Mouse (Mus musculus): ENCODE measurements around the gene Otx1. TPM values are rescaled to one million over a fixed set of nuclear protein-coding genes. Genes with fewer than 3 reads are reported as not detected.

Gene Otx1
- polyA plus RNA-seq, 1 experiment from 2014 or later, result 0.14 TPM

DNA sequence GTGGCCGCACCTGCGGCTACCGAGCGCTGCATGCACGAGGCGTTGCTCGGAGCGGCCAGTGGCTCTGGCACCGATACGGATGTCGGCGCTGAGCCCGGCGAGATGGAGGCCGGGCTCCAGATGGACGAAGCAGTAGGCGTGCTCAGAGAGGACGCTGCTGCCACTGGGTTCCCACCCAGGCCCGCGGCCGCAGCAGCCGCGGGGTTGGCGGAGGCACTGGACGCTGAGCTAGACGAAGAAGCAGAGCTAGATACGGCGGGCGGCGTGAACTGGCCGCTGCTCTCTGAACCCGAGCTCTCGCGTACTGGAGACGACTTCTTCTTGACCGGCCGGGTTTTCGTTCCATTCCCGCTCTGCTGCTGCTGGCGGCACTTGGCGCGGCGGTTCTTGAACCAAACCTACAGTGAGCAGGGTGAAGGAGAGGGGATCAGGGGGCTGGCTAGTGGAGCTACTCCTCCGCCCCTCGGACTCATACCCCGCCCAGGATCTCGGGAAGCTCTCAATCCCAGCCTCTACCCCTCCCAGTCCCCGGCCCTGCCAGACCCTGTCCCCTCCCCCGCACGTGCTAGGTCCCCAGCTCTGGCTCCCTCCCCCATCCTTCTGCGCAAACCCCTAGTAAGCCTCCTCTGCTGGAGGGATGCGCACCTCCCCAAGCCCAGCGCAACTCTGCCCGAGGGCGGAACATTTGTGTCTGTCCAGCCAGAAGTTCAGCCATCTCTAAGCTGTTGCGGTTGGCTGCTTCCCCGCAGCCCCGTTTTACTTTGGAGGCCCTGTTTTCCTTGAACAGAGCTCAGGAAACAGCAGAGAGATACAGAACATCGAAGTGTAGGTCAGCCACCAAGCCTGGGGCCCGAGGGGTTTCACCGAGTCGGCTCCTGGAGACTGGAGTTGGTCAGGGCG is 5.8 kb downstream of the Otx1 start:
- H3K9me3 ChIP-seq (replicated peaks), result no peaks in the 10 kb centered on the region
- H3K36me3 ChIP-seq, result no peaks in the 10 kb centered on the region
- no peak overlapping the region for H3K27ac ChIP-seq
- peaks cover 50% of the 10 kb centered on the region for H3K4me1 ChIP-seq
- under 1% methylated on average over 63 of the region's 63 CpGs for WGBS
- peaks cover 100% of the 10 kb centered on the region for H3K27me3 ChIP-seq (ENCODE audit: low read depth, poor library complexity, severe bottlenecking)
- peak overlapping the region; percentile 40 for H3K4me3 ChIP-seq
- DNase-seq (ENCODE audit: low spot score), result peak; percentile 76

DNA sequence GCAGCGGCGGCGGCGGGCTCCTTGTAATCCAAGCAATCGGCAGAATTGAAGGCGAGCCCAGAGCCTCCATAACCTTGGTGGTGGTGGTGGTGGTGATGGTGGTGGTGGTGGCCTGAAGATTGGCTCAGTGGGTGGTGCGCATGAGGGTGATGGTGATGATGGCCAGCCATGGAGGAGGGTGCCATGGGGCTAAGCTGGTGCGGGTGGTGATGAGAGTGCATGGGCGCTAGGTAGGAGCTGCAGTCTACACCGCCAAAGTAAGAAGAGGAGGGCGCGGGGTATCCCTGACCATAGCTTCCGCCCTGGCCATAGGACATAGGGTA is 6.4 kb downstream of the Otx1 start:
- H3K36me3 ChIP-seq, result no peaks in the 10 kb centered on the region
- no peak for DNase-seq (ENCODE audit: low spot score)
- peak overlapping the region; percentile 40 for H3K4me3 ChIP-seq
- H3K27me3 ChIP-seq (ENCODE audit: low read depth, poor library complexity, severe bottlenecking), result peaks cover 100% of the 10 kb centered on the region
- no peaks in the 10 kb centered on the region for H3K9me3 ChIP-seq (replicated peaks)
- WGBS, result under 1% methylated on average over 13 of the region's 13 CpGs
- H3K4me1 ChIP-seq, result peaks cover 43% of the 10 kb centered on the region
- no peak overlapping the region for H3K27ac ChIP-seq

DNA sequence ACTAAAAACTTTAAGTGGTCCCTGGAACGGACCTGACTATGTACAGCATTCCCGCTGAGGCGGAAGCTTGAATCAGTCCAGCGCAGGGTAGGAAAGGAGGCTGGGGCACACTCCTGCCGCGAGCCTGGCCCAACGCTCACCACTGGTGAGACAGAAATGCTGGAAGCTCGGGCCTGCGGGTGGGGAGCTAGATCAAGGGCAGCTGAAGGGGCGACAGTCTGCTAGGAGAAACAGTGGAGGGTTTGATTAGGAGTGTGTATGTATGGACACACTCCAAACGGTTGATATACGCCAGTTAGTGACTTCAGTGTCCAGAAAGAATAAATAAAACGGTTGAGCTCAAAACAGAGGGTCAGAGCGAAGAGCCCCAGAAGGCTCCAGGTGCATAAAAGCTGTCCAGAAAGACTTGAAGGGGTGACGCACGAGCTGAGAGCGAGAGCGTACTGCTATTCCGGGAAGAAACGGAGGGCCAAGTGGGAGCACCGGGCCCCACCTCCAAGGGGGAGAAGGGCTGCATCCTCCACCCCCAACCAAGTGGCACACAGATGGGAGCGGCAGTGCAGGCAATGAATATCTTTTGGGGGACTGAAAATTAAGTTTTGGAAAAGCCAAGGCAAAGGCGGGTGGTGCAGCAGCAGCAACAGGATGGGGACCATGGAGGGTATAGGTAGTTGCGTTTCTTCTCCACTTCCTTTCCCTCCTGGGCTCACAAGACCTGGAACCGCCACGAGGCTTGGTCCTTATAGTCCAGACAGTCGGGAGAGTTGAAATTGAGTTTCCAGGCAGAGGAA is 7.0 kb downstream of the Otx1 start:
- Histone ChIP-seq H3K36me3 (no peaks in the 10 kb centered on the region), H3K4me3 (0 out of 2 replicates have a peak overlapping the region, but pooled peaks have one; percentile 40), H3K27me3 (ENCODE audit: low read depth, poor library complexity, severe bottlenecking) (peaks cover 100% of the 10 kb centered on the region), H3K27ac (no peak overlapping the region), H3K9me3 (replicated peaks) (no peaks in the 10 kb centered on the region), H3K4me1 (peaks cover 38% of the 10 kb centered on the region)
- peak; percentile 67 for DNase-seq (ENCODE audit: low spot score)
- 1% methylated on average over 27 of the region's 27 CpGs for WGBS

DNA sequence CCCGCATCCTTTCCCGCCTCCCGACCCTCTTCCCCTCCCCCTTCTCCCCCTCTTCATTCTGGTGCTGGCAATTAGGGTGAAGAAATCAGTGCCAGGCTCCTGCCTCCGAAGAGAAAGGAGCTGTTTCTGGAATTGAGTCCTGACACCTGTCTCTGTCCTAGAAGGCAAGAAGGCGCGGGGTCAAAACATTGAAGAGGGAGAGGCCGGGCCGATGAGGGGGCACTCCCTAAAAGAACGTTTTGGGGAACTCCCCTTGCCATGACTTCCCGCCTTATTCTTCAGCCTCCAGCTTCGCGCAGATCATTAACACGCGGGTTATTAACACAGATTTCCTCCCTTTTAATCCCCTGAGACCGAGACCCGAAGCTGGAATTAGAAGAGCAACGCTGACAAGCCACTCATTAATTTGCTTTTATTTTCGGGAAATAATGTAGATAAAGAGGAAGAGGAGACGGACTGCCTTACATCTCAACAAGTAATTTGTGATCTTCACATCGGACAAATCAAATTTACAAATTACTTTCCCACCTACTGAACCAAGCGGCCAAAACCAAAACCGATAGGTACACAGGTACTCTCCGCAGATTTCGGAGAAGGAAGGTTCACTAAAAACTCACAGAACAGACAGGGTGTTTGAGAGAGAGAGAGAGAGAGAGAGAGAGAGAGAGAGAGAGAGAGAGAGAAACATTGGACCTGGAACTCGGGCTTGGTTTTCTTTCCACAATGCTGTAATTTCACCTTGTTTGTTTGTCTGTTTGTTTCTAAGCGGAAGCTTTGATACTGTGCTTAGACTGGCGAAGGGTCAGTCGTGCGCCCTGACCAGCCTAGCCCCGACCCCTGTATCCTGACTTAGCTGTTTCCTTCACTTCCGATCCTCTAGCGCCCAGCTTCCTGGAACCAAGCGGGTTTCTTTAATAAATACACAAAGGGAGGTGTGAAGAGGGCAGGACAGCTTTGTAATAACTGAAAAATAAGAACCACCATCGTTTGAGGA is 8.0 kb downstream of the Otx1 start:
- DNase-seq (ENCODE audit: low spot score), result peak; percentile 36
- under 1% methylated on average over 34 of the region's 34 CpGs for WGBS
- no peak overlapping the region for H3K4me3 ChIP-seq
- peaks cover 30% of the 10 kb centered on the region for H3K4me1 ChIP-seq
- no peaks in the 10 kb centered on the region for H3K36me3 ChIP-seq
- no peak overlapping the region for H3K27ac ChIP-seq
- no peaks in the 10 kb centered on the region for H3K9me3 ChIP-seq (replicated peaks)
- H3K27me3 ChIP-seq (ENCODE audit: low read depth, poor library complexity, severe bottlenecking), result peaks cover 98% of the 10 kb centered on the region

DNA sequence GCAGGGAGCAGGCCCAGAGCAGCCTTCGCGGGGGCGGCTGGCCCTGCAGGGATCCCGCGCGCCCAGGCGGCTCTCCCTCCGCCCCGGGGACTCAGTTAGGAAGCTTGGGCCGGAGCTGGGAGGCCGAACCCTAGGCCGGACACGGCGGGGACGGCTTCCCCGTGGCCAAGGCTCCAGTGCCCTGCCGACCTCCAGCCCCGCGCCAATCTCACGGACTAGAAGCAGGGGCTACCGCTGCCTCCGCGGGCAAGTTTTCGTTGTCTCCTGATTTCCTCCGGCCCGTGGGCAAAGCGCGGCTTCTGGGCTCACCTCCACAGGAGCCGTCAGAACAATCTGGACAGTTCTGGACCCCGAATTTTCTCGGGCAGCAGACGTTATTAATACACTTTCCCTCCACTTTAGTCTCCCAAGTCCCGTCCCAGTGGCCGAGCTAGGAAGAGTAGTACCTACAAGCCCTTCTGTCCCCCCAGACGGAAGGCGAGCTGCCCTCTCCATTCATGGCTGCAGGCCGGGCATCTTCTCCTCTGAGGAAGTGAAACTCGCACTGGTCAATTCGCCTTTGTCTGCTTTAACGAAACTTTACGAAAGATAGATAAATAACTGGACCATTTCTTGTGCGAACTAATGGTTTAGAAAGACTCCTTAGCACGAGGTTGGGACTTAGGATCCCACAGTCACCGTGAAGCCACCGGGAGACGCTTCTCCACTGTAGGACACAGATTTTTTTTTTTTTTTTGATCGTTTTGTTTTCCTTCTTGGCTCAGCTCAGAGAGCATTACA is 8.9 kb downstream of the Otx1 start:
- under 1% methylated on average over 47 of the region's 47 CpGs for WGBS
- peak overlapping the region; percentile 61; the same call in 1 of the 2 replicates for H3K27ac ChIP-seq
- H3K27me3 ChIP-seq (ENCODE audit: low read depth, poor library complexity, severe bottlenecking), result peaks cover 98% of the 10 kb centered on the region
- H3K4me1 ChIP-seq, result peaks cover 30% of the 10 kb centered on the region
- H3K4me3 ChIP-seq, result peak overlapping the region; percentile 34
- H3K9me3 ChIP-seq (replicated peaks), result no peaks in the 10 kb centered on the region
- DNase-seq (ENCODE audit: low spot score), result peak; percentile 73
- H3K36me3 ChIP-seq, result no peaks in the 10 kb centered on the region

DNA sequence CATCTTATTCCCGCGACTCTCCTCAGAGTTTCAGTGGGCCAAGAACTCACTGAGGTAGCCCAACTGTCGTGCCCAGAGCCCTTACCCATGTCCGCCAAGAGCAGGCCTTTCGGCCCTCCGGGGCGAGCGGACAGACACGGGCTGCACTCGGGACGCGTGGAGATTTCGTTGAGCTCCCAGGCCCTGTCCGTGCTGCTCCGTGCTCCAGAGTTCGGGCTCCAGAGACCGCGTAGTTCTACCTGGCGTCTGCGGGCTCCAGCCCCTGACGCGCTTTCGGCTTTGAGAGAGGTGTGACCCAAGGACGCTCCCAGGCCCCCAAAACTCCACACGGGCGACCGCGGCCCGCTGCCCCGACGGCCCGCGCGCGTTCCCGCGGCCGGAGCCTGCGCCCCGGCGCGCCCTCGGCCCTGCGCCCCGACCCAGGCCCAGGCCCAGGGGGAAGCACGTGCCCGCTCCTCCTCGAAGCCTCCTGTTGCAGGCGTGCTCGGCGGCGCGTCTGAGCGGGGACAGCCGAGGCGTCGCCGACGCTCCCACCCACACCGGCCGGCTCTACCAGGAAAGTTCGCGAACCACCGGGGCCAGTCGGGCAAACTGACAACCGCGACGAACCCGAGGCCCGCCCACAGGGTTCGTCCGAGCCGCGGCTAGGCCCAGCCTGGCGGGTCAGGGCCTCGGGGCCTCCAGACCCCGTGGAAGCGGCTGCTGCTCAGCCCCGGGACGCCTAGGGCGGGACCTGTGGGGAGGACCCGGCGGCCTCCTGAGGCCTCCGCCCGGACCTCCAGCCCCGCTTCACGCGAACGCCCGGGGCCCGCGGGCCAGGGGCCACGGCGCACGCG is 9.7 kb downstream of the Otx1 start:
- Histone ChIP-seq H3K36me3 (no peaks in the 10 kb centered on the region), H3K4me1 (peaks cover 30% of the 10 kb centered on the region), H3K27me3 (ENCODE audit: low read depth, poor library complexity, severe bottlenecking) (peaks cover 98% of the 10 kb centered on the region), H3K9me3 (replicated peaks) (no peaks in the 10 kb centered on the region), H3K4me3 (peak overlapping the region; percentile 34), H3K27ac (peak overlapping the region; percentile 61; the same call in 1 of the 2 replicates)
- peak; percentile 74 for DNase-seq (ENCODE audit: low spot score)
- WGBS, result 1% methylated on average over 96 of the region's 96 CpGs

DNA sequence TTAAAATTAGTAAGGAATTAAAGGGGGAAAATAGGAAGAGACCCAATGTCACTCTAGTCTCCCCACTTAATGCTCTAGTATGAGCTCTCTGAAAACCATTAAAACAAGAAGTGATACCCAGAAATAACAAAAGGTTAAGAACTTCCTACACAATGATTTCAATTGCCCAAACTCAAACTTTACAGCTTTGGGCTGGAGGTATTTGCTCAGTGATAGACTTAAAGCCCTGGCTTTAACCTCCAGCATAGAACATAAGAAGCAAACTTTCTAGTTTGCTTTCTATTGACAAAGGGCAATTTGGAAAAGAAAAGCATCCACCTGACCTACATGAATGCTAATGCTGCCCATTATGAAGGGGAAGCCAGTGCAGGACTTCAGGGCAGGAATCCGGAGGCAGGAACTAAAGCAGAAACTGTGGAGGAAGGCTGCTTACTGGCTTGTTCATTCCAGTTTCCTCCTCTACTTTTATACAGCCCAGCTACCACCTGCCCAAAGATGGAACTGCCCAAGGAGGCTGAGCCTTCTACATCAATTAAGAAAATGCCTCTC is 14.2 kb downstream of the Otx1 start:
- 85% methylated on average over 1 of the region's 1 CpGs for WGBS
- DNase-seq (ENCODE audit: low spot score), result no peak
- Histone ChIP-seq H3K27me3 (ENCODE audit: low read depth, poor library complexity, severe bottlenecking) (peaks cover 54% of the 10 kb centered on the region), H3K36me3 (no peaks in the 10 kb centered on the region), H3K9me3 (replicated peaks) (no peaks in the 10 kb centered on the region), H3K27ac (no peak overlapping the region), H3K4me1 (peaks cover 10% of the 10 kb centered on the region), H3K4me3 (no peak overlapping the region)

DNA sequence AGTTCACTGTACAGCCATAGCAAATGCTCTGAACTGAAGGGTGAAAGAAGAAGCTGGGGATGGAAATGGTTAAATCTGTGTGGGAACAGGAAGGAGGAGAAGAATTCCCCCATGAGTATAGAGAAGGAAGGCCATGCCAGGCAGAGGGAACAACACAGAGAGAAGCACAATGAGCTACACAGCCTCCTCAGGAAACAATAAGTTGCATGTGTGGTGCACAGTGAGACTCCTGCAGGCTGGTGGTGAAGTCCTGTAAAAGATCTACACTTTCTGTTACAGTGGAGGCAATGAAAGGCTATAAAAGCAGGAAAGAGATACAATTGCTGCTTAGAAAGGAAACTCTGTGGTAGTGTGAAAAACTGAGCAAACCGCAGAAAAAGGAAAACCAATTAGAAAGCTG is 17.6 kb downstream of the Otx1 start:
- no peaks in the 10 kb centered on the region for H3K9me3 ChIP-seq (replicated peaks)
- WGBS, result 74% methylated on average over 1 of the region's 1 CpGs
- no peaks in the 10 kb centered on the region for H3K36me3 ChIP-seq
- no peak overlapping the region for H3K4me3 ChIP-seq
- DNase-seq (ENCODE audit: low spot score), result no peak
- no peak overlapping the region for H3K27ac ChIP-seq
- H3K4me1 ChIP-seq, result 0 out of 2 replicates have a peak, but pooled peaks cover 2% of the 10 kb centered on the region
- H3K27me3 ChIP-seq (ENCODE audit: low read depth, poor library complexity, severe bottlenecking), result peaks cover 22% of the 10 kb centered on the region

DNA sequence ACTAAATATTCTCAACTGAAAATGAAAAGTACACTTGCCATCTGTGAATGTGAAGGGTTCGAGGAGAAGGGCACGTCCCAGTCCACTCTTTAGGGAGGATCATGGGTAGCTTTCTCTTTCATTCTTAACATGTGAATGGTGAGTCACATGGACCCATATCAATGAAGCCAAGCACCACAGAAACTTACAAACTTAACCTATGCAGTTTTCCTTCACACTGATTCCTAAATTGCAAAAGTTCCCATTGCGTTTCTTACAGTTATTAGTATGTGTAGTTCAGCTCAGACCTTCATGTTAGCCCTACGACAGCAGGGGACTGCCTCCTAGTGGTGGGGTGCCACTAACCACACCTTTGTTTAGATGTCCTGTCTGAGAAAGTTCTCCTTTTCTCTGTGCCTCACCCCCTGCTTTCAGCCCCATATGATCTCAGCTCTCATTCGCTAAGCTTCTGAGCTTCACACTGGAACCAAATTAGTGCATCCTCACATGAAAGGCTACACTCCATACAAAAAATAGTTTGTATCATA is 28.6 kb downstream of the Otx1 start:
- Histone ChIP-seq H3K27me3 (ENCODE audit: low read depth, poor library complexity, severe bottlenecking) (no peaks in the 10 kb centered on the region), H3K4me1 (no peaks in the 10 kb centered on the region), H3K9me3 (replicated peaks) (no peaks in the 10 kb centered on the region), H3K36me3 (no peaks in the 10 kb centered on the region), H3K4me3 (no peak overlapping the region), H3K27ac (no peak overlapping the region)
- 80% methylated on average over 5 of the region's 5 CpGs for WGBS
- DNase-seq (ENCODE audit: low spot score), result no peak

DNA sequence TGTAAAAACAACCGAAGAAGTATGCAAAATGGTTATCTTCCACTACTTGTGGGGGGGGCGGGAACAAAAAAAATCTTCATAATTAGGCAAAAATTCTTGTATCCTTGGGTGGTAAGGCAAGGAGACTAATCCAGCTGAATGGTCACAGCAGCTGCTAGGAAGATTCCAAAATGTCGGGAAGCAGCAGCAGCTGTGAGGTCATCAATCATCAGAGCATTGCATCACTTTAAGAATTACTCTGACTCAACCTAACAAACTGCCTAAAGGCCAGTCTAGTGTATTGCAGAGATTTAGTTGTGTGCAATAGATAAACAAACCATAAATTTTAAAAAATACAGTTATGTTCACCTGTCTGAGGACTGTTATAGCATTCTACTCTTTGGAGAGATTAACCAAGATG is 29.1 kb downstream of the Otx1 start:
- no peak for DNase-seq (ENCODE audit: low spot score)
- WGBS, result 75% methylated on average over 3 of the region's 3 CpGs

DNA sequence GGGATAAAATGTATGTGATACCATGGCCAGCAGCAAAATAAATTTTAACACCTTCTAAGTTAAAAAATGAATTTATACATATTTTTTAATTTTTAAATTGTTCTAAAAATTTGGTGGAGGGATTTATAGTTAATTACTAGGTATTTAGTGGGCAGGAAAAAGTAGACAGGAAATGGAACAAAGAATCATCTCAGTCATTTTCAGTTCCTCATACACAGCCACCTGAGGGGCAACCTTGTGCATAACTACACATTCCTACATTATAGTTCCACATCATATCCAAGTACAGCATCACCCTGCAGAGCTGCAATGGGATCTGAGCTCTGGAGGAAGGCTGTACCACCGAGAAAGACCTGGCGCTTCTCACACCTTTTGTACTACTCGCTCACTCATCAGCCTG is 33.8 kb downstream of the Otx1 start:
- Histone ChIP-seq H3K4me1 (no peaks in the 10 kb centered on the region), H3K36me3 (no peaks in the 10 kb centered on the region), H3K27ac (no peak overlapping the region), H3K4me3 (no peak overlapping the region), H3K9me3 (replicated peaks) (no peaks in the 10 kb centered on the region), H3K27me3 (ENCODE audit: low read depth, poor library complexity, severe bottlenecking) (no peaks in the 10 kb centered on the region)
- WGBS, result 95% methylated on average over 3 of the region's 3 CpGs
- no peak for DNase-seq (ENCODE audit: low spot score)

More for the DNA sequence above, 29.1 kb downstream of the Otx1 start:
- H3K27me3 ChIP-seq (ENCODE audit: low read depth, poor library complexity, severe bottlenecking), result no peaks in the 10 kb centered on the region
- no peak overlapping the region for H3K27ac ChIP-seq
- no peak overlapping the region for H3K4me3 ChIP-seq
- no peaks in the 10 kb centered on the region for H3K36me3 ChIP-seq
- H3K4me1 ChIP-seq, result no peaks in the 10 kb centered on the region
- H3K9me3 ChIP-seq (replicated peaks), result no peaks in the 10 kb centered on the region
